Mouse (Mus musculus): ENCODE measurements at regions not wholly inside any gene's neighbourhood (a gene's known extent, or its start where the extent isn't known, plus 50 kb on each side); places are given as distances from the start of the nearest gene placed in this dataset.

- DNase-seq (ENCODE audit: low spot score in 2 of 2), result no peak
Measured at GRCm38 (mm10) chr15:6014982-6015381, 284.6 kb upstream of the Dab2 start.

- DNase-seq (ENCODE audit: low spot score in 2 of 2), result no peak
Measured at GRCm38 (mm10) chr15:6016637-6017049, 282.9 kb upstream of the Dab2 start.

- DNase-seq (ENCODE audit: low spot score in 2 of 2), result no peak
Measured at GRCm38 (mm10) chr15:6025543-6025942, 274.0 kb upstream of the Dab2 start.

GRCm38 (mm10) chr15:6029214-6029613 lies 270.4 kb upstream of the Dab2 start:
- DNase-seq (ENCODE audit: low spot score in 2 of 2), result no peak

- no peak for DNase-seq (ENCODE audit: low spot score in 2 of 2)
Measured at GRCm38 (mm10) chr15:6030396-6030795, 269.2 kb upstream of the Dab2 start.

- DNase-seq (ENCODE audit: low spot score in 2 of 2), result no peak
Measured at GRCm38 (mm10) chr15:6034156-6034555, 265.4 kb upstream of the Dab2 start.

GRCm38 (mm10) chr15:6044511-6045256 lies 254.9 kb upstream of the Dab2 start:
- DNase-seq (ENCODE audit: low spot score in 2 of 2), result no peak

GRCm38 (mm10) chr15:6055703-6056102 lies 243.9 kb upstream of the Dab2 start:
- DNase-seq (ENCODE audit: low spot score in 2 of 2), result no peak

GRCm38 (mm10) chr15:6056887-6057626 lies 242.5 kb upstream of the Dab2 start:
- no peak for DNase-seq (ENCODE audit: low spot score in 2 of 2)

GRCm38 (mm10) chr15:6059361-6059760 lies 240.2 kb upstream of the Dab2 start:
- no peak for DNase-seq (ENCODE audit: low spot score in 2 of 2)

- no peak for DNase-seq (ENCODE audit: low spot score in 2 of 2)
Measured at GRCm38 (mm10) chr15:6059790-6060189, 239.8 kb upstream of the Dab2 start.

GRCm38 (mm10) chr15:6060649-6061048 lies 238.9 kb upstream of the Dab2 start:
- DNase-seq (ENCODE audit: low spot score in 2 of 2), result no peak

- DNase-seq (ENCODE audit: low spot score in 2 of 2), result no peak
Measured at GRCm38 (mm10) chr15:6065100-6065499, 234.5 kb upstream of the Dab2 start.

- DNase-seq (ENCODE audit: low spot score in 2 of 2), result no peak
Measured at GRCm38 (mm10) chr15:6067380-6067779, 232.2 kb upstream of the Dab2 start.

- DNase-seq (ENCODE audit: low spot score in 2 of 2), result no peak
Measured at GRCm38 (mm10) chr15:6068371-6068770, 231.2 kb upstream of the Dab2 start.

- DNase-seq (ENCODE audit: low spot score in 2 of 2), result no peak
Measured at GRCm38 (mm10) chr15:6071873-6072272, 227.7 kb upstream of the Dab2 start.

GRCm38 (mm10) chr15:6072920-6073319 lies 226.7 kb upstream of the Dab2 start:
- no peak for DNase-seq (ENCODE audit: low spot score in 2 of 2)

- DNase-seq (ENCODE audit: low spot score in 2 of 2), result peak; percentile 44 to 48
Measured at GRCm38 (mm10) chr15:6080714-6081635, 218.6 kb upstream of the Dab2 start.

- no peak for DNase-seq (ENCODE audit: low spot score in 2 of 2)
Measured at GRCm38 (mm10) chr15:6087208-6087607, 212.4 kb upstream of the Dab2 start.

GRCm38 (mm10) chr15:6088498-6088897 lies 211.1 kb upstream of the Dab2 start:
- no peak for DNase-seq (ENCODE audit: low spot score in 2 of 2)

- no peak for DNase-seq (ENCODE audit: low spot score in 2 of 2)
Measured at GRCm38 (mm10) chr15:6129697-6130096, 169.9 kb upstream of the Dab2 start.

GRCm38 (mm10) chr15:6132216-6132615 lies 167.4 kb upstream of the Dab2 start:
- no peak for DNase-seq (ENCODE audit: low spot score in 2 of 2)

Data from left cerebral cortex, adult 18-20 months (tissue).